Mouse (Mus musculus) T-helper 17 cell (primary cell): Measurements from ENCODE around the gene Safb.

ENCODE experiments used
- in situ Hi-C, 2 experiments: fragments of 300-600 bp; cut with MboI, MseI; formaldehyde crosslinking; loops; 1 replicate in 1 of 2; 2 replicates in 1 of 2; pipeline ENCODE4 v1.15.1; 2025; ENCODE audit warnings: high pct_unique_total_duplicates in 2 of 2

Gene Safb

DNA sequence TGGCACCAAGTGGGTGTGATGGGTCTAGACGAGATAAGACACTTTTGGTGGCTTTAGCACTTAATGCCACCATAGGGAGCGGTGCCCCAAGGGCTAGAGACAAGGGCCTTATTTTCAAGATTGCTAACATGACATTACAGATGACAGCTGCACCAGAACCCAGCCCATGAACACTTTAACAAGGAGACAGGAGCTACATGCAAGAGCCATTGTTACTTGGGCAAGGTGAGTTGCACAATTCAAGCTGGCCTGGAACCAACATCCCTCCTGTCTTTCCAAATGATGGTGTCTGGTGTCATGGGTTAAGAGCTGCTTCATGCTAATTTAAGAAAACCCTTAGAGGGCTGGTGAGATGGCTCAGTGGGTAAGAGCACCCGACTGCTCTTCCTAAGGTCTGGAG, 25.2 kb upstream of the Safb start:
- in situ Hi-C loops: no loop called here

DNA sequence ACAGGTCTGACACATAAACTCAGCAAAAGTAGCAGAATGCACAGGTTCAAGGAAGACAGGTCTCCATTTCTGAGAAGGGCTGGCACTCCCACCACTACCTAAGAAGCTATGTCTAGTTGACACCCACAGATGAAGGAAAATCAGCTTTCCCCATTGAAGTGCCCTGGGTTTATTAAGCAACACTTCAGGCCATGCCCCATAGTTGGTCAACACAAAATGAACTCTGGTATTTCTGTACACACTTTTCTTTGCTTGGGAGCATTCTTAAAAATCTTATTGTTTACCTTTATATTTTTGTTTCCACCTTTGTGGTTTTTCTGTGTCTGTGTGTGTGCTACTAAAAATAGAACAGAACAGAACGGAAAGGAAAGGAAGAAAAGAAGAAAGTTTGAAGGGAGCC, 24.5 kb upstream of the Safb start:
- in situ Hi-C loops: no loop called here

DNA sequence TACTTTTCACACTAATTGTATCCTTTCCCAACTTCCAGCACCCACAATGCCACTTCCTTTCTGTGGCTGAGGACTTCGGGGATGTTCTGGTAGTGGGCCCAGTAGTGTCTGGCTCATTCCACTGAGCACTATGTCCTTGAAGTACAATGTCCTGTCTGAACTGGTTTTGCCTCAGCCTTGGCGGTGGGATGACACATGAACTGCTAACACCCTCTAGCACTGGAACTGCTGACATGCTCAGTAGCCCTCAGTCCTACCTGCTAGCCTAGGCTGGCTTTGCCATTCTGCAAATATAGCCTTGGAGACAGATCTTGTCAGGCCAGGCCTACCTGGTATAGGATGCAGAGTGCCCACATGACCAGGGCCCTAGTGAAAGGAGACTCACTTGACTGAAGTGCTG, 22.8 kb upstream of the Safb start:
- in situ Hi-C loops: no loop called here

DNA sequence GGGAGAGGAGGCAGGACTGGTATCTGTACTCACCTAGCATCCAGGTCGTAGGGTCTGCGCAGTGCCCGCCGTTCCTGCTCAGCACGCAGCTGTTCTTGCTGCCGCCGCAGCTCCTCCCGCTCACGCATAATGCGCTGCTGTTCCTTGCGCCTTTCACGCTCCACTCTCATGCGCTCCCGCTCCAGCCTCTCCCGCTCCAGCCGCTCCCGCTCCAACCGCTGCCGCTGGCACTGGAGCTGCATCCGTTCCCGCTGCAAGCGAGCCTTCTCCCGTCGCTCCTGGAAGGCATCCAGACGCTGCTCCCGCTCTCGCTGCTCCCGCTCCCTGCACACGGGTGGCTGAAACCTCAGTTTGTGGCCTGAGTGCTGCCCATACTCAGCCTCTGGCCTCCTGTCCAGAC, 18.3 kb upstream of the Safb start:
- in situ Hi-C loops: no loop called here

- in situ Hi-C loops: no loop called here
These were observed 17.7 kb upstream of the Safb start for GRCm38 (mm10) chr17:56566918-56567317.

GRCm38 (mm10) chr17:56567370-56567769, 17.3 kb upstream of the Safb start:
- in situ Hi-C loops: no loop called here

DNA sequence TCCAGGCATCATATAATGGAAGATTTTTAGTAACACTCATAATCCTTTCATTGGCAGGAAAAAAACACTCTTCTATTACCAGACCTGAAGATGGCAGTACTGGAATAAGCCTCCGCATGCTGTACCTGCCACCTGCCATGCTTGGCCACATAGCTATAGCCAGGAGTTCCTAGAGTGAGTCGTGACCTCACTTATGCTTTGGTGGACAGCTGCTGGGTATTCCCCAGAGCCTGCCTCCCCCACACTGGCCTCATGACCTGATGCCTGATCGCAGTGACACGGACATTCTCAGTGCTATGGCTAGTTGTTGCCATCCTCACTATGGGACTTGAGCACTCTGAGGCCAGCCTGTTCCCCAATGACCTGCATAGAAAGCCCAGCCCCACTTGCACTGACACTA, 14.3 kb upstream of the Safb start:
- in situ Hi-C loops: no loop called here

DNA sequence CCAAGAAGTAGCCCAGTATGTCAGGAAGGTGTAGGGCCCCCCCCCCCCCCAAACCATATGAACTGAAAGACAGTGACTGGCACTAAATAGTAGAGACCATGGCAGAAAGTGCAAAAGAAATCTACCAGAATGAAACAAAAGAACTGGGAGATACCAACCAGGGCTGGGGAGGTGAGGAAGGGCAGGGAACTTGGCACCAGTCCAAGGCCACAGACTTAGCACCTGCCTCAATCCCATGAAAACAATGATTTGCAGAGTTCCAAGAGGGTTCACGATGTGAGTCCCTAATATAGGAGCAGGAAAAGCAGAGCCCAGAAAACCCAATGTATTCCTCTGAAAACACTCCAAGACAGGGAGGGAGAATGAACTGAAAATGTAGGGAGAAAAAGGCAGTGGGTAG, 12.5 kb upstream of the Safb start:
- in situ Hi-C loops: no loop called here

GRCm38 (mm10) chr17:56572939-56573338, 11.7 kb upstream of the Safb start:
- in situ Hi-C loops: no loop called here

GRCm38 (mm10) chr17:56583071-56583470, 1.6 kb upstream of the Safb start:
- in situ Hi-C loops: no loop called here

- in situ Hi-C loops: no loop called here
These were observed 891 bp upstream of the Safb start for GRCm38 (mm10) chr17:56583611-56584256.

DNA sequence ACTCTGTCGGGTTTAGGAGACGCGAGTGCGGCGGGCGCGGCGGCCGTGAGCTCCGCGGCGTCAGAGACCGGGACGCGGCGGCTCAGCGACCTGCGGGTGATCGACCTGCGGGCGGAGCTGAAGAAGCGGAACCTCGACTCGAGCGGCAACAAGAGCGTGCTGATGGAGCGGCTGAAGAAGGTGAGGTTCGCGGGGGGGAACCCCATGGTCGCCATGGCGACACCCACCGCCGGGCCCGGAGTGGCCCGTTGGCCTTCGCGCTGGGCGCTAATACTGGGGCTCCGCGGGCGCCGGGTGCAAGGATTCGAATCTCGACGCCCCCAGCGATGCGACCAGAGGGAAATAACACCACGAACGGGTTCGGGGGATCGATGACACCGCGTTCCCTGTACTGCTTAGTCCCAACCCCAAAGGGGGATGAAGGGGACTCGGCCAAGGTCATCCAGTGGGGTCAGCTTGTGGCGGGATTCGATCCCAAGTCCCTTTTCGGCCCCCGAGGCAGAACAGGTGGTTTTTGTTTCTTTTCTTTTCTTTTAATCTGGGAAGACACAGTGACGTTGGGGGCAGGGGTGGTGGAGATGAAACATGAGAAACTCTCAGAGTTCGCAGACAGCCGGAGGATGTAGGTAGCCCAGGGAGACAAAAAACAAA, 671 bp downstream of the Safb start:
- in situ Hi-C loops: no loop called here

GRCm38 (mm10) chr17:56587773-56588172, 3.1 kb downstream of the Safb start:
- in situ Hi-C loops: no loop called here

DNA sequence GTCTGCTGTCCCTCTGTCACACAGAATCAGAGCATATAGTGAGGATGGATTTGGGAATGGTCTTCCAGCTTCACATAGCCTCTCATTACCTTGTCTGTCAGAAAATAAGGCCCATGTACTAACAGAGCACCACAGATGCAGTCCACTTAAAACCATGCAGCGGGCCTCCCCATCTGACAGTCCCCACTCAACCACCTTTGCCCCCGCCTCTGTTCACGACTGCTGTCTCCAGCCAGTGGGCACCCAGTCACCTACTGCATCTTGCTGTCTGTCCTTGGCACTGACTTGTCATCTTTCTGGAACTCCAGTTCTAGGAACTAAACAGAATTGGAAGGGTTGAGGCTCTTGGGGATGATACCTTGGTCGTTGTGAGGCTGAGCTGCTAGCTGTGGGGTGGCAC, 4.3 kb downstream of the Safb start:
- in situ Hi-C loops: no loop called here

GRCm38 (mm10) chr17:56592553-56592952, 7.9 kb downstream of the Safb start:
- in situ Hi-C loops: no loop called here

DNA sequence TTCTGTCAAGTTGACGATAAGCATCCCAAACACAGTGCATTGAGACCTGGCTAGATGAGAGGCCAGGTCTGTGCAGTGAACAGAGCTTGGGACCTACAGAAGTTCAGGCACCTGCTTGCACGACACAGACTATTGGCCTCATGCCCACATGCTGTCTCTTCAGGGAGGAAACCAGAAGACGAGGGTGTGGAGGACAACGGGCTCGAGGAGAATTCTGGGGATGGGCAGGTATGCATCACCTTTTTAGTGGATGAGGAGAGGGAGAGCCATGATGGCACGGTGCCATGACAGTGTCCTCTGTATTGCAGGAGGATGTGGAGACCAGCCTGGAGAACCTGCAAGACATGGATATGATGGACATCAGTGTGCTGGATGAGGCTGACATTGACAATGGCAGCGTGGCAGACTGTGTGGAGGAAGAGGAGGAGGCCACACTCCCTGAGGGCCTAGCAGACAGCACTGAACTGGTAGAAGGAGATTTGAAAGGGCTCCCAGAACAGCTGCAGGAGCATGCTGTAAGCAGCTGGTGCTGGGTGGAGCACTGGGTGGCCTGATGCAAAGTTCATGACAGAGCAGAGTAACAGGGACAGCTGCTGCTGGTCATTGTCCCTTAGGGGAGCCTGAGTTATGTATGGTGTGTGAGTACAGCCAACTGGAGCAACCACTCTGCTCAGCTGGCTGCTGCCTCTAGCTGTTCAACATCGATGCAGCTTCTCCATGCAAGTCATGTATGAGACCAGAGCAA, 9.1 kb downstream of the Safb start:
- in situ Hi-C loops: no loop called here

- in situ Hi-C loops: no loop called here
These were observed 18.8 kb downstream of the Safb start for GRCm38 (mm10) chr17:56603186-56604069.

DNA sequence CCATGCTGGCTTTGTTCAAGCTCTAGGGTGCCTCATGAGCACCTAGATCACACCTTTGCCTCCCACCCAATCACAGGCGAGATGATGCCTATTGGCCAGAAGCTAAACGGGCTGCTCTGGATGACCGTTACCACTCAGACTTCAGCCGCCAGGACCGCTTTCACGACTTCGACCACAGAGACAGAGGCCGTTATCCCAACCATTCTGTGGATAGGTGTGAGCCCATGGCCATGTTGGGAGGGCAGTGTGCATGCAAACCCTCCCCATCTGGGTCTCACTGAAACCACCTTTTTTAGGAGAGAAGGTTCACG, 19.4 kb downstream of the Safb start:
- in situ Hi-C loops: no loop called here

DNA sequence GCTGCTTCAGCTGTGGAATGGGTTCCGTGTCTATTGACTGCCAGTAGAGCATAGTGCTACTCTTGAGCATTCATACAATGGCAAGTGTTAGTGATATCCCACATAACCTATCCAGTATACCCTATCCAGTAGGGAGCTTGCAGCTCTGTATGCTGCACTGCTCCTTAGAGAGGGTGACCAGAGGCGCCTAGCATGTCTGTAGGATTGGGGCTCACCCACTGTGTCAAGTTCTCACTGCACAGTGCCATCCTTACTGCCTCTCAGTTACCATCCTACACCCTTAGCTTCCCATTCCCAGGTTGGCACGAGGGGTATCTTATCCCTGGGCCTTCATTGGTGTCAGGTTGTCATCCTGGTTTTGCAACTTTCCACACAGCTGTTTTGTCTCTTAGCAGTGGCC, 19.8 kb downstream of the Safb start:
- in situ Hi-C loops: no loop called here

DNA sequence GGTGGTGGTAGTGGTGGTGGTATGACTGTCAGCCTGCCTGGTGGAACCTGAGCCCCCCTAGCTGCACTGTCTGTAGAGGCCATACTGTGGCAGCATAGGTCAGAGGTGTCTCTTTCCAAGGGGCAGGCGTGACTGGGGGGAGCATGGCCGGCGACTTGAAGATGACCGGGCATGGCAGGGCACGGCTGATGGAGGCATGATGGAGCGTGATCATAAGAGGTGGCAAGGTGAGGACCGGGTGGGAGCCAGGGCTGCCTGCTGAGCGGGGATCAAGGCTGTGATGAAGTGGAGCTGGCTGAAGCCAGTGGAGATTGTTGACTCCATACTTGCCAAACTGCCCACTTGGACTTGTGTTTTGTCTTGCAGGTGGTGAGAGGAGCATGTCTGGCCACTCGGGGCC, 20.8 kb downstream of the Safb start:
- in situ Hi-C loops: no loop called here

DNA sequence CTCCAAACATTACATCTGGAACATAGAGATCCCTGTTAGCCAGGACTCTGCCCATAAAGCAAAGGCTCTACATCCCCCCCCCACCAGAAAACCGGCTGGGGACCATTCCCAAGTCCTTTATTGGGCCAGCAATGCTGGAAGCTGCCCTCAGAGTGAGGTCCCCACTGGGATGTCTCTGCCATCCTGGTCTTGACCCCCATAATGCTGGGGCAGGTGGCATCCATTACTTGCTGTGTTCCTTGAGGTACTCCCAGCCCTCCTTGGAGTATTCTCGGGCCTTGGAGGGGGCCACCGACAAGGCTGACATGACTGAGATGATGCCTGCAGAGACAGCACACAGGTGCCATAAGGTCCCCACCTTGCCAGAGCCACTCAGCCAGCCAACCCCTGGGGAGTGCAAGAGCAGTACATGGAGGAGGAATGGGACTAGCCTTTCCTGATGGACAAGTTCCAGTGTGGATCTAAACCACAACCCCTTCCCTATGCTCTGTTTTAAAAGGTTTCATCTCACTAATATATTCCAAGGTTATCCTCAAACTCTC, 23.0 kb downstream of the Safb start:
- in situ Hi-C loops: no loop called here

DNA sequence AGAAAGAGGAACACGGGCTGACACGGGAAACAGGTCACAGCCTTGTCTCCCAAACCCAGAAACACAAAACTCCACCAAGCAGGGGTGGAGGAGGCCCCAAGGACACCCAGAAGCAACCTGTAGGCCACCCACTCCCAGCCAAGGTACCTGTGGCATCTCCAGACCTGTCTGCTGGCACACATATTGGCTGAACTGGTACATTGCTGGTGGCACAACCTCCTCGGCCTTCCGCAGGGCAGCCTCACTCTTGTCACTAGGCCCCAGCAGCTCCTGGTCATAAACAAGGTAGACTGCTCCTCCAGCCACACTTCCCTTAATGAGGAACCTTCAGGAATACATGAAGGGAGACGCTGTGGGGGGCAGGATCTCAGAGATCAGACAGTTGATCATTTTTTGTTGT, 24.1 kb downstream of the Safb start:
- in situ Hi-C loops: no loop called here
